Mouse (Mus musculus) neutrophil, adult 83 days (primary cell): Measurements from ENCODE around the gene Spocd1. TPM values are rescaled to one million over a fixed set of nuclear protein-coding genes. Genes with fewer than 3 reads are reported as not detected.

Experiments used
- total RNA-seq, 2 experiments: library from RNA; stranded (reverse); gene quantifications; one replicate each; pipeline ENCODE4 v1.2.4; 2023

Gene Spocd1
- total RNA-seq, result under 1 TPM; 0.31 to 0.38 TPM

GRCm38 (mm10) chr4:129928949-129929348 is at the start of gene Spocd1:
Gene Spocd1 (plus strand): TSS chr4:129929249.

DNA sequence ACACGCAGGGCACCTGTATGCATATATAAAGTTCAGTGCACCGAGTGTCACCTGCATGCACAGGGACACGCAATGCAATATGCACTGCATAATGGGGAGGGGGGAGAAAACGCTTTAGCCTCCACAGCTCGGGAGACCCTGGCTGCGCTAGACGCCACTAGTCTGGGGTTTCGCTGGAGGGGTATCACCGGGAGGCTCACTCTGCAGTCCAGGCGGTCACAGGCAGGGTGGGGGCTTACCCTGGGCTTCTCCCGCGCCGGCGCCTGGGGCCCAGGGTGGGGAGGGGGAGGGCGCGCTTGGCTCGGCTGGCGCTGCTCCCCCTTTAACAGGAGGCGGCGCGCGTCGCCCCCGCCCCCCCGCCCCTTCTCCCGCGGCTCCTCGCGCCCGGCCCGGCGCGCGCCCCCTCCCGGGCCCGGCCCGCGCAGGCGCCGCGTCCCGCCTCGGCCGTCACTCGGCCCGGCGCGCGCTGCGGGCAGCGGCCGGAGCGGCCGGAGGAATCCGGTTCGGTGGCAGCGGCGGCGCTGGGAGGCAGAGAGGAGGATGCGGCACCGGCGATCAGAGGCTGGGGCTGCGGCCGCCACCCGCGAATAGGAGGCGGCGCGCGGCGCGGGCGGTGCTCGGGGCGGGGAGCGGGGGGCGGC is 55.5 kb downstream of the Spocd1 start, which contains the start of gene Adgrb2:
Gene Adgrb2, plus strand, starts transcription at position 450 of the 641 bp plus-strand sequence.

Other genes starting within 250 kb of the Spocd1 start
- 1 to 10 TPM; 8.2 to 8.7 TPM for gene Tmem39b, start 232.4 kb upstream of the Spocd1 start, total RNA-seq
- gene Khdrbs1, start 186.9 kb upstream of the Spocd1 start, total RNA-seq, result 10 to 100 TPM; 73.2 to 73.4 TPM
- gene Ptp4a2, start 118.0 kb upstream of the Spocd1 start, total RNA-seq, result 100 to 1,000 TPM; 150 to 170 TPM
- not detected for gene Adgrb2, start 55.6 kb downstream of the Spocd1 start, total RNA-seq
- under 1 TPM in 1 of 2 experiments, not detected in 1; 0.31 TPM for gene Col16a1, start 118.6 kb downstream of the Spocd1 start, total RNA-seq
- 10 to 100 TPM; 55.1 to 57.4 TPM for gene Pef1, start 173.3 kb downstream of the Spocd1 start, total RNA-seq
- under 1 TPM in 1 of 2 experiments, not detected in 1; 0.55 TPM for gene Hcrtr1, start 210.1 kb downstream of the Spocd1 start, total RNA-seq
- 10 to 100 TPM; 59.7 to 64.9 TPM for gene Tinagl1, start 245.9 kb downstream of the Spocd1 start, total RNA-seq